8 mouse cellular contexts compared by ENCODE assay signal in genomic region chr2:168205681-168206631, GRCm38 (mm10). TPM values are rescaled to one million over a fixed set of nuclear protein-coding genes. Genes with fewer than 3 reads are reported as not detected.
DNase-seq lines count a peak whose midpoint lies in the region; ATAC-seq and TF ChIP-seq lines count a peak whose summit lies in the region.

No protein-coding gene starts in this region.

- TF ChIP-seq POLR2A in ES-Bruce4 (IDR thresholded peaks at IDR 0.05; ENCODE audit: insufficient read depth, low read length), result no peak

- no peak for ATAC-seq in embryonic facial prominence, embryonic 12.5 days (ENCODE audit: insufficient number of reproducible peaks, insufficient read depth, low FRiP score, low TSS enrichment)
- no peak for ATAC-seq in inflammation-experienced regulatory T-cells, adult 6 months

- intact Hi-C loops in heart, postnatal 10 days (cut with DNase I), result loop anchor here (2.0 kb wide), 3 partner anchors 51 to 93 kb away; no protein-coding TSS in a partner anchor

- H3K4me2 ChIP-seq in embryonic facial prominence, embryonic 12.5 days (replicated peaks), result peak overlapping the region; percentile 88

- H3K79me2 ChIP-seq in macrophage (ENCODE audit: inconsistent target), result peaks cover 53% of the 10 kb centered on the region

- 2% methylated on average over 43 of the region's 49 CpGs for WGBS in embryonic facial prominence, embryonic 12.5 days
- under 1% methylated on average over 47 of the region's 49 CpGs for WGBS in macrophage (ENCODE audit: missing documents)

- H3K9me3 ChIP-seq in ES-Bruce4 (replicated peaks; ENCODE audit: control insufficient read depth, insufficient read depth, low read length, poor library complexity, severe bottlenecking), result no peaks in the 10 kb centered on the region
- H3K9me3 ChIP-seq in embryonic facial prominence, embryonic 12.5 days, result no peaks in the 10 kb centered on the region

- no peak for TF ChIP-seq CTCF in ES-Bruce4 (IDR thresholded peaks at IDR 0.05; ENCODE audit: low read depth, low read length)

- H3K4me1 ChIP-seq in ES-Bruce4 (ENCODE audit: control insufficient read depth, insufficient read depth, low read length), result peaks cover 1% of the 10 kb centered on the region
- peaks cover 17% of the 10 kb centered on the region for H3K4me1 ChIP-seq in embryonic facial prominence, embryonic 12.5 days

- H3K27me3 ChIP-seq in ES-Bruce4 (ENCODE audit: control insufficient read depth, insufficient read depth, low read length, poor library complexity, severe bottlenecking), result no peaks in the 10 kb centered on the region
- no peaks in the 10 kb centered on the region for H3K27me3 ChIP-seq in embryonic facial prominence, embryonic 12.5 days

- H3K27ac ChIP-seq in ES-Bruce4 (ENCODE audit: insufficient read depth, low read length) (peak overlapping the region; percentile 51; the same call in 1 of the 2 replicates), macrophage (peak overlapping the region; percentile 65)
- peak overlapping the region; percentile 99 for H3K27ac ChIP-seq in embryonic facial prominence, embryonic 12.5 days

- peak; percentile 29 to 35 for DNase-seq in adrenal gland, adult 18-20 months (ENCODE audit: low spot score in 2 of 2)
- DNase-seq in heart, postnatal 10 days, result peak; percentile 30 to 40
- peak; percentile 18 to 43 for DNase-seq in layer of hippocampus, adult 8-10 months (ENCODE audit: low spot score in 2 of 2)
- peak; percentile 17 for DNase-seq in spleen, adult 12 weeks (ENCODE audit: low spot score)

- H3K36me3 ChIP-seq in ES-Bruce4 (ENCODE audit: control insufficient read depth, insufficient read depth, low read length, poor library complexity, severe bottlenecking), result peaks cover 28% of the 10 kb centered on the region
- H3K36me3 ChIP-seq in embryonic facial prominence, embryonic 12.5 days, result peaks cover 39% of the 10 kb centered on the region
- H3K36me3 ChIP-seq in macrophage (ENCODE audit: inconsistent target), result peaks cover 16% of the 10 kb centered on the region

- H3K4me3 ChIP-seq in ES-Bruce4 (ENCODE audit: low read depth, low read length) (peak overlapping the region; percentile 79), macrophage (ENCODE audit: inconsistent target) (peak overlapping the region; percentile 91)
- H3K4me3 ChIP-seq in embryonic facial prominence, embryonic 12.5 days, result peak overlapping the region; percentile 99

- TF ChIP-seq EP300 in ES-Bruce4 (IDR thresholded peaks at IDR 0.05; ENCODE audit: insufficient read depth, low read depth, low read length), result no peak

- peak overlapping the region; percentile 99 for H3K9ac ChIP-seq in ES-Bruce4 (ENCODE audit: low read depth, poor library complexity, severe bottlenecking)
- H3K9ac ChIP-seq in embryonic facial prominence, embryonic 12.5 days, result peak overlapping the region; percentile 100

RNA-seq across cellular contexts. Expression of gene Adnp, which starts 1.0 kb away (rescaled TPM):
- polyA plus RNA-seq in ES-Bruce4 (2011; ENCODE audit: insufficient read depth, insufficient read length, low read depth, missing spikeins), result 72.7 and 87.5 TPM in 2 replicates
- 10 to 100 TPM; 40.2 to 47.3 TPM for total RNA-seq in adrenal gland, adult 18-20 months (2021)
- 10.9 and 20.4 TPM in 2 replicates for polyA plus RNA-seq in embryonic facial prominence, embryonic 12.5 days (2016; fragmentation: Nextera tagmentation; extraction: Ambion mirVana)
- 10 to 100 TPM; 47.0 to 53.1 TPM for total RNA-seq in heart, postnatal 10 days (2021)
- 10 to 100 TPM; 69.9 to 88.6 (median 84.4) TPM for total RNA-seq in layer of hippocampus, adult 8-10 months (2022)
- total RNA-seq in macrophage (2018; cell fraction: chromatin; rRNA removed), result 10 to 100 TPM; 47.2 to 91.0 (median 71.6) TPM
- total RNA-seq in macrophage (2018; cell fraction: cytosol; rRNA removed), result 10 to 100 TPM in 25 of 26 experiments, 1 to 10 TPM in 1; 9.1 to 30.8 (median 16.7) TPM
- total RNA-seq in macrophage (2018; cell fraction: nucleus; rRNA removed), result 10 to 100 TPM; 48.5 to 79.2 (median 61.0) TPM
- polyA plus RNA-seq in macrophage (2018), result 4.2 to 6.7 TPM (median 4.5 TPM) in 3 replicates
- polyA plus RNA-seq in inflammation-experienced regulatory T-cells, adult 6 months (2017; shearing (Covaris generic)), result 1 to 10 TPM; 1.7 to 2.1 (median 1.8) TPM

RNA-seq across cellular contexts. Expression of gene Gm20716, which starts 24.2 kb away (rescaled TPM):
- polyA plus RNA-seq in ES-Bruce4 (2011; ENCODE audit: insufficient read depth, insufficient read length, low read depth, missing spikeins) (58.3 and 67.8 TPM in 2 replicates), macrophage (2018) (32.7 to 38.4 TPM (median 32.8 TPM) in 3 replicates)
- 10 to 100 TPM; 20.8 to 24.6 TPM for total RNA-seq in adrenal gland, adult 18-20 months (2021)
- 23.1 and 26.5 TPM in 2 replicates for polyA plus RNA-seq in embryonic facial prominence, embryonic 12.5 days (2016; fragmentation: Nextera tagmentation; extraction: Ambion mirVana)
- total RNA-seq in heart, postnatal 10 days (2021), result 10 to 100 TPM; 21.0 to 24.2 TPM
- total RNA-seq in layer of hippocampus, adult 8-10 months (2022), result 10 to 100 TPM; 33.7 to 46.0 (median 35.0) TPM
- 10 to 100 TPM; 11.8 to 43.9 (median 28.1) TPM for total RNA-seq in macrophage (2018; cell fraction: chromatin; rRNA removed)
- total RNA-seq in macrophage (2018; cell fraction: cytosol; rRNA removed), result 10 to 100 TPM; 21.9 to 37.2 (median 29.5) TPM
- total RNA-seq in macrophage (2018; cell fraction: nucleus; rRNA removed), result 10 to 100 TPM; 12.9 to 41.1 (median 23.5) TPM
- 10 to 100 TPM; 20.2 to 22.3 (median 20.2) TPM for polyA plus RNA-seq in inflammation-experienced regulatory T-cells, adult 6 months (2017; shearing (Covaris generic))

RNA-seq across cellular contexts. Expression of gene Dpm1, which starts 24.4 kb away (rescaled TPM):
- polyA plus RNA-seq in ES-Bruce4 (2011; ENCODE audit: insufficient read depth, insufficient read length, low read depth, missing spikeins), result 54.7 and 64.7 TPM in 2 replicates
- 100 to 1,000 TPM; 122 to 134 TPM for total RNA-seq in adrenal gland, adult 18-20 months (2021)
- polyA plus RNA-seq in embryonic facial prominence, embryonic 12.5 days (2016; fragmentation: Nextera tagmentation; extraction: Ambion mirVana), result 87.3 and 93.1 TPM in 2 replicates
- total RNA-seq in heart, postnatal 10 days (2021), result 10 to 100 TPM; 59.4 to 64.5 TPM
- 10 to 100 TPM; 48.8 to 66.4 (median 52.7) TPM for total RNA-seq in layer of hippocampus, adult 8-10 months (2022)
- 100 to 1,000 TPM in 5 of 26 experiments, 10 to 100 TPM in 21; 33.3 to 123 (median 88.2) TPM for total RNA-seq in macrophage (2018; cell fraction: chromatin; rRNA removed)
- 10 to 100 TPM; 10.4 to 88.0 (median 30.0) TPM for total RNA-seq in macrophage (2018; cell fraction: cytosol; rRNA removed)
- total RNA-seq in macrophage (2018; cell fraction: nucleus; rRNA removed), result 10 to 100 TPM; 24.3 to 82.5 (median 37.8) TPM
- polyA plus RNA-seq in macrophage (2018), result 43.7 to 208 TPM (median 85.6 TPM) in 3 replicates
- polyA plus RNA-seq in inflammation-experienced regulatory T-cells, adult 6 months (2017; shearing (Covaris generic)), result 100 to 1,000 TPM in 2 of 3 experiments, 10 to 100 TPM in 1; 81.9 to 112 (median 110) TPM

RNA-seq across cellular contexts. Expression of gene Mocs3, which starts 24.5 kb away (rescaled TPM):
- polyA plus RNA-seq in ES-Bruce4 (2011; ENCODE audit: insufficient read depth, insufficient read length, low read depth, missing spikeins) (3.2 and 3.4 TPM in 2 replicates), macrophage (2018) (4.4 to 5.9 TPM (median 5.8 TPM) in 3 replicates)
- total RNA-seq in adrenal gland, adult 18-20 months (2021), result 10 to 100 TPM; 15.4 to 16.9 TPM
- 12.7 and 13.5 TPM in 2 replicates for polyA plus RNA-seq in embryonic facial prominence, embryonic 12.5 days (2016; fragmentation: Nextera tagmentation; extraction: Ambion mirVana)
- 1 to 10 TPM; 6.1 to 7.4 TPM for total RNA-seq in heart, postnatal 10 days (2021)
- 10 to 100 TPM; 15.6 to 19.8 (median 17.4) TPM for total RNA-seq in layer of hippocampus, adult 8-10 months (2022)
- total RNA-seq in macrophage (2018; cell fraction: chromatin; rRNA removed), result 1 to 10 TPM; 1.6 to 9.7 (median 4.7) TPM
- total RNA-seq in macrophage (2018; cell fraction: cytosol; rRNA removed), result 10 to 100 TPM in 1 of 26 experiments, 1 to 10 TPM in 25; 3.8 to 10.0 (median 6.8) TPM
- total RNA-seq in macrophage (2018; cell fraction: nucleus; rRNA removed), result 10 to 100 TPM in 4 of 26 experiments, 1 to 10 TPM in 22; 2.7 to 13.4 (median 6.3) TPM
- polyA plus RNA-seq in inflammation-experienced regulatory T-cells, adult 6 months (2017; shearing (Covaris generic)), result 1 to 10 TPM in 1 of 3 experiments, under 1 TPM in 2; 0.47 to 2.0 (median 0.48) TPM
